Mouse (Mus musculus): ENCODE results near the gene Fcamr. TPM values are rescaled to one million over a fixed set of nuclear protein-coding genes. Genes with fewer than 3 reads are reported as not detected.

The Fcamr gene
- not detected for total RNA-seq (2021)
- long read RNA-seq, experiment 1 = 0 reads
- long read RNA-seq, experiment 2 = 0 reads

- no peak for DNase-seq
- intact Hi-C loops (cut with DNase I; ENCODE audit: low total_unique reads) = no loop called here
These were observed at the start of gene Fcamr for GRCm38 (mm10) chr1:130800602-130801001. Gene Fcamr (plus strand): TSS chr1:130800902.

- intact Hi-C loops (cut with DNase I; ENCODE audit: low total_unique reads) = no loop called here
- no peak for DNase-seq
These were observed 41.0 kb upstream of the Fcamr start for GRCm38 (mm10) chr1:130759689-130760088.

GRCm38 (mm10) chr1:130761597-130761996 lies 39.1 kb upstream of the Fcamr start:
- intact Hi-C loops (cut with DNase I; ENCODE audit: low total_unique reads) = no loop called here
- DNase-seq = no peak

GRCm38 (mm10) chr1:130762045-130762760 lies 38.5 kb upstream of the Fcamr start:
- intact Hi-C loops (cut with DNase I; ENCODE audit: low total_unique reads) = no loop called here
- no peak for DNase-seq

GRCm38 (mm10) chr1:130764027-130764461 lies 36.7 kb upstream of the Fcamr start:
- no peak for DNase-seq
- intact Hi-C loops (cut with DNase I; ENCODE audit: low total_unique reads) = no loop called here

- DNase-seq = peak; percentile 30
- intact Hi-C loops (cut with DNase I; ENCODE audit: low total_unique reads) = no loop called here
These were observed 33.6 kb upstream of the Fcamr start for GRCm38 (mm10) chr1:130767066-130767465.

GRCm38 (mm10) chr1:130769925-130770324 lies 30.8 kb upstream of the Fcamr start:
- DNase-seq = no peak
- intact Hi-C loops (cut with DNase I; ENCODE audit: low total_unique reads) = loop anchor here (10.0 kb wide), 1 partner anchor 225 kb away; no protein-coding TSS in a partner anchor

GRCm38 (mm10) chr1:130770487-130770886 lies 30.2 kb upstream of the Fcamr start:
- DNase-seq = no peak
- intact Hi-C loops (cut with DNase I; ENCODE audit: low total_unique reads) = loop anchor here (10.0 kb wide), 1 partner anchor 226 kb away; no protein-coding TSS in a partner anchor

- intact Hi-C loops (cut with DNase I; ENCODE audit: low total_unique reads) = loop anchor here (10.0 kb wide), 1 partner anchor 226 kb away; no protein-coding TSS in a partner anchor
These were observed 29.7 kb upstream of the Fcamr start for GRCm38 (mm10) chr1:130770981-130771494.

GRCm38 (mm10) chr1:130775234-130775633 lies 25.5 kb upstream of the Fcamr start:
- no peak for DNase-seq
- intact Hi-C loops (cut with DNase I; ENCODE audit: low total_unique reads) = loop anchor here (10.0 kb wide), 1 partner anchor 230 kb away; no protein-coding TSS in a partner anchor

More at GRCm38 (mm10) chr1:130770981-130771494, 29.7 kb upstream of the Fcamr start:
- no peak for DNase-seq

- intact Hi-C loops (cut with DNase I; ENCODE audit: low total_unique reads) = loop anchor here (10.0 kb wide), 1 partner anchor 231 kb away; no protein-coding TSS in a partner anchor
These were observed 24.9 kb upstream of the Fcamr start for GRCm38 (mm10) chr1:130775691-130776331.

GRCm38 (mm10) chr1:130776645-130777044 lies 24.1 kb upstream of the Fcamr start:
- no peak for DNase-seq
- intact Hi-C loops (cut with DNase I; ENCODE audit: low total_unique reads) = loop anchor here (10.0 kb wide), 1 partner anchor 232 kb away; no protein-coding TSS in a partner anchor

More at GRCm38 (mm10) chr1:130775691-130776331, 24.9 kb upstream of the Fcamr start:
- no peak for DNase-seq

- intact Hi-C loops (cut with DNase I; ENCODE audit: low total_unique reads) = loop anchor here (10.0 kb wide), 2 partner anchors 85 to 235 kb away; no protein-coding TSS in a partner anchor
- no peak for DNase-seq
These were observed 20.8 kb upstream of the Fcamr start for GRCm38 (mm10) chr1:130779867-130780266.

GRCm38 (mm10) chr1:130784054-130784453 lies 16.6 kb upstream of the Fcamr start:
- intact Hi-C loops (cut with DNase I; ENCODE audit: low total_unique reads) = loop anchor here (10.0 kb wide), 1 partner anchor 89 kb away; no protein-coding TSS in a partner anchor
- no peak for DNase-seq

- no peak for DNase-seq
- intact Hi-C loops (cut with DNase I; ENCODE audit: low total_unique reads) = loop anchor here (10.0 kb wide), 1 partner anchor 92 kb away; no protein-coding TSS in a partner anchor
These were observed 13.7 kb upstream of the Fcamr start for GRCm38 (mm10) chr1:130787001-130787400.

- intact Hi-C loops (cut with DNase I; ENCODE audit: low total_unique reads) = loop anchor here (10.0 kb wide), 1 partner anchor 95 kb away; no protein-coding TSS in a partner anchor
- DNase-seq = no peak
These were observed 10.9 kb upstream of the Fcamr start for GRCm38 (mm10) chr1:130789512-130790451.

GRCm38 (mm10) chr1:130795331-130795730 lies 5.4 kb upstream of the Fcamr start:
- DNase-seq = no peak
- intact Hi-C loops (cut with DNase I; ENCODE audit: low total_unique reads) = no loop called here

- intact Hi-C loops (cut with DNase I; ENCODE audit: low total_unique reads) = no loop called here
- DNase-seq = no peak
These were observed 3.6 kb upstream of the Fcamr start for GRCm38 (mm10) chr1:130796967-130797684.

Measured in gastrocnemius, postnatal 14 days (tissue).